22 mouse cellular contexts compared by ENCODE assay signal in the genomic region with DNA sequence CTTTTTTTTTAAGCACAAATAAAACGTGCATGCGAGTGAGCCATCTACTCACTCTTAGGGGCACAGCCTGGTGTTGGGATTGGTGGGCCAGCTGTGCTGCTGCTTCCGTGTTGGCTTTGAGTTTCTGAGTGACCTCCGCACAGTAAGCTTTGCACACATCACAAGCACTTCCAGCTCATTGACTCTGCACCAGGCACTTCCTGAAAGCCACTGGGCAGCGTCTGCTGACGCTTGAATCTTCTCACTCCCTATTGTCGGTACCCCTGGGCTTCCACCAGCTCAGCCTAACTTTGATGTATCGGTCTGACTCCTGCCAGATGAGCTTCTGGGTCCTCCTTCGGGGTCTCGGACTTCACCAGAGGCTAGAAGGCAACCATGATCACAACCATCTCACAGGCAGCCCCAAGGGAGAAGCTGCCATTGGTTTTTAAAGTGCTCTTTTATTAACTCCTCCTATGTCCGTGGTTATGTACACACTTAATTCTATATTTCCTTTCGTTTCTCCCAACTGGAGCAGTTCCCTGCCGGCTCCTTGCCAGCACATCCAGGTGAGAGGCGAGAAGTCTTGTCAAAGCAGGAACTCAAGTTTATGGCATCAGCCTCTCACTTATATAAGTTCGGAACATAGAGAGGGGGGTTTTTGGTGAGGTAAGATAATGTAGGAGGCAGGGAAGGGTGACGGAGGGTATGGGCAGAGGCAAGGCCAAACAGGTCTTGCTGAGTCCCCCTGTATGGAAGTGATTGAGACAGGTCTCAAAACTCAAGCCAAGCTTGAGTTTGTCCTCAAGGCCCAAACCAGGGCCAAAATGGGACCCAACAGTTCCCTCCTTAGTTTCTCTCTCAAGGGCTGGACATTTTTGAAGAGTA. TPM values are rescaled to one million over a fixed set of nuclear protein-coding genes. Genes with fewer than 3 reads are reported as not detected.
DNase-seq lines count a peak whose midpoint lies in the region; ATAC-seq lines count a peak whose summit lies in the region.
"Had no signal": no experiment of that assay in that cellular context is flagged by ENCODE, and none has a peak within 500 bp of the region (broad histone marks: within the 10 kb centered on the region; RNA-seq: fewer than 3 reads in every experiment).

No protein-coding gene starts in this region.

- H3K27ac ChIP-seq in heart, embryonic 12.5 days (ENCODE audit: poor library complexity, severe bottlenecking), result no peak overlapping the region
- H3K27ac ChIP-seq in lung, embryonic 16.5 days (ENCODE audit: low read length), result no peak overlapping the region; the same call in 1 of the 2 replicates
- H3K27ac ChIP-seq: embryonic facial prominence, embryonic 12.5 days; forebrain, embryonic 15.5 days; heart, adult 2 months; hindbrain, embryonic 12.5 days had no signal

- no peaks in the 10 kb centered on the region for H3K27me3 ChIP-seq in heart, embryonic 12.5 days (replicated peaks)
- no peaks in the 10 kb centered on the region for H3K27me3 ChIP-seq in lung, embryonic 16.5 days (ENCODE audit: control insufficient read depth, insufficient read depth, low read depth, low read length)
- H3K27me3 ChIP-seq: embryonic facial prominence, embryonic 12.5 days; forebrain, embryonic 15.5 days; hindbrain, embryonic 12.5 days had no signal

- no peak for ATAC-seq in heart, embryonic 12.5 days (ENCODE audit: insufficient number of reproducible peaks, low FRiP score)
- peak; percentile 36; the same call in 1 of the 2 replicates for ATAC-seq in lung, embryonic 16.5 days (ENCODE audit: low read depth)
- ATAC-seq: CD4-positive, CD25-positive, alpha-beta regulatory T cell, adult 4 months; forebrain, embryonic 15.5 days; hindbrain, embryonic 16.5 days; inflammation-experienced regulatory T-cells, adult 6 months had no signal

- H3K4me1 ChIP-seq in heart, embryonic 12.5 days (replicated peaks), result no peaks in the 10 kb centered on the region
- no peaks in the 10 kb centered on the region for H3K4me1 ChIP-seq in lung, embryonic 16.5 days (replicated peaks; ENCODE audit: control insufficient read depth, insufficient read depth, low read length)
- H3K4me1 ChIP-seq: embryonic facial prominence, embryonic 12.5 days; forebrain, embryonic 15.5 days; hindbrain, embryonic 12.5 days had no signal

- H3K4me3 ChIP-seq in heart, embryonic 12.5 days, result no peak overlapping the region
- H3K4me3 ChIP-seq in lung, embryonic 16.5 days (ENCODE audit: low read length), result no peak overlapping the region
- H3K4me3 ChIP-seq: embryonic facial prominence, embryonic 12.5 days; forebrain, embryonic 15.5 days; heart, adult 2 months; hindbrain, embryonic 12.5 days had no signal

- H3K9ac ChIP-seq in heart, embryonic 12.5 days, result no peak overlapping the region
- no peak overlapping the region for H3K9ac ChIP-seq in lung, embryonic 16.5 days (ENCODE audit: low read length)
- H3K9ac ChIP-seq: embryonic facial prominence, embryonic 12.5 days; forebrain, embryonic 15.5 days; hindbrain, embryonic 12.5 days had no signal

- peak; percentile 87 for DNase-seq in heart, adult 11 months
- DNase-seq in lung, postnatal 25 days (ENCODE audit: low spot score), result peak; percentile 4
- no peak for DNase-seq in right cerebral cortex, postnatal 36 days (ENCODE audit: low spot score in 2 of 2)
- DNase-seq in urinary bladder, postnatal 10 days (ENCODE audit: low spot score), result no peak
- DNase-seq in cerebellum, adult 9-11 months, result no peak
- DNase-seq: adrenal gland, adult 2 months; adrenal gland, postnatal 25 days; B cell, adult 2 months; cerebellum, adult 8-10 months; cerebellum, postnatal 25 days; gastrocnemius, postnatal 36 days; heart, adult 2 months; heart, postnatal 10 days; heart, postnatal 4 days had no signal

- H3K4me2 ChIP-seq in heart, embryonic 12.5 days, result no peak overlapping the region
- H3K4me2 ChIP-seq in lung, embryonic 16.5 days (ENCODE audit: low read depth, low read length), result no peak overlapping the region
- H3K4me2 ChIP-seq: embryonic facial prominence, embryonic 12.5 days; forebrain, embryonic 15.5 days; hindbrain, embryonic 12.5 days had no signal

- H3K9me3 ChIP-seq in heart, embryonic 12.5 days (replicated peaks), result no peaks in the 10 kb centered on the region
- H3K9me3 ChIP-seq in lung, embryonic 16.5 days (ENCODE audit: control insufficient read depth, low read length), result no peaks in the 10 kb centered on the region
- H3K9me3 ChIP-seq: embryonic facial prominence, embryonic 12.5 days; forebrain, embryonic 15.5 days; hindbrain, embryonic 12.5 days had no signal

- peaks cover 23% of the 10 kb centered on the region for H3K36me3 ChIP-seq in heart, embryonic 12.5 days
- H3K36me3 ChIP-seq in lung, embryonic 16.5 days (ENCODE audit: control insufficient read depth, insufficient read depth, low read length), result peaks cover 9% of the 10 kb centered on the region

- 82% methylated on average over 16 of the region's 16 CpGs for WGBS in heart, embryonic 12.5 days
- 69% methylated on average over 16 of the region's 16 CpGs for WGBS in lung, embryonic 16.5 days

RNA-seq across cellular contexts. Expression of a gene that starts 32.6 kb away (rescaled TPM):
- 26.2 and 27.7 TPM in 2 replicates for polyA plus RNA-seq in heart, embryonic 12.5 days (2016; fragmentation: Nextera tagmentation; extraction: Ambion mirVana)
- polyA plus RNA-seq in lung, embryonic 16.5 days (2015; fragmentation: Nextera tagmentation; extraction: Ambion mirVana), result 24.8 and 27.2 TPM in 2 replicates

RNA-seq across cellular contexts. Expression of a gene that starts 50.3 kb away (rescaled TPM):
- 10.6 and 11.0 TPM in 2 replicates for polyA plus RNA-seq in heart, embryonic 12.5 days (2016; fragmentation: Nextera tagmentation; extraction: Ambion mirVana)
- polyA plus RNA-seq in lung, embryonic 16.5 days (2015; fragmentation: Nextera tagmentation; extraction: Ambion mirVana), result 15.7 and 16.8 TPM in 2 replicates

Comparison
In these comparisons a context has a peak if more than half of its experiments do, and no peak if none do; other contexts are left out.
1. DNase-seq: peak in heart, adult 11 months (single experiment) and lung, postnatal 25 days (single experiment); none in right cerebral cortex, postnatal 36 days (0 of 2), urinary bladder, postnatal 10 days (single experiment) and cerebellum, adult 9-11 months (single experiment).